Mouse (Mus musculus) olfactory bulb, adult 2 months (tissue): Measurements from ENCODE around the gene Gch1. TPM values are rescaled to one million over a fixed set of nuclear protein-coding genes. Genes with fewer than 3 reads are reported as not detected.

Experiments
- H3K27ac ChIP-seq: fragments of 200-500 bp; 2 replicates; pipeline ENCODE4 v1.5.1; 2012; ENCODE audit warnings: low read depth, low read length; ENCODE audit not compliant: insufficient read depth
- H3K4me1 ChIP-seq: fragments of 200-500 bp; 2 replicates; pipeline ENCODE4 v1.6.1; 2012; ENCODE audit warnings: low read length; ENCODE audit not compliant: control insufficient read depth, insufficient read depth
- H3K4me3 ChIP-seq: fragments of 200-500 bp; 2 replicates; pipeline ENCODE4 v1.5.1; 2012; ENCODE audit warnings: mild to moderate bottlenecking, low read depth, low read length, moderate library complexity; ENCODE audit not compliant: insufficient read depth
- CTCF ChIP-seq: fragments of 200-500 bp; IDR thresholded peaks from 2 replicates; pipeline ENCODE4 v1.5.1; 2012; ENCODE audit warnings: low read depth, mild to moderate bottlenecking, low read length, moderate library complexity; ENCODE audit not compliant: insufficient read depth
- POLR2A ChIP-seq: fragments of 200-500 bp; IDR thresholded peaks from 2 replicates; pipeline ENCODE4 v1.6.1; 2012; ENCODE audit warnings: mild to moderate bottlenecking, low read depth, low read length, moderate library complexity; ENCODE audit not compliant: insufficient read depth
- WGBS: fragments of 180-500 bp; shearing (Covaris S2); methylation state at CpG from one replicate; pipeline ENCODE4 v1.1.7; 2018; 5-methylcytosine and 5-hydroxymethylcytosine counted together
- polyA plus RNA-seq: library from polyadenylated mRNA; stranded (reverse); fragments of >200 nt; gene quantifications from 2 replicates; pipeline ENCODE4 v1.2.4, GENCODE M21; 2012; ENCODE audit warnings: low replicate concordance; ENCODE audit not compliant: missing spikeins, insufficient read depth, insufficient read length

The Gch1 gene
- polyA plus RNA-seq, 1 experiment: not detected

- TF ChIP-seq POLR2A (no peak), CTCF (no peak)
- Histone ChIP-seq H3K27ac (no peak overlapping the region), H3K4me1 (peaks cover 4% of the 10 kb centered on the region), H3K4me3 (no peak overlapping the region)
- 88% methylated on average over 3 of the region's 3 CpGs for WGBS
These were observed 81.8 kb downstream of the Gch1 start for GRCm38 (mm10) chr14:47107461-47107860.

- Histone ChIP-seq H3K27ac (no peak overlapping the region), H3K4me1 (peaks cover 4% of the 10 kb centered on the region), H3K4me3 (no peak overlapping the region)
- TF ChIP-seq CTCF: no peak
- no peak for TF ChIP-seq POLR2A
- WGBS: 97% methylated on average over 3 of the region's 3 CpGs
These were observed 83.5 kb downstream of the Gch1 start for GRCm38 (mm10) chr14:47105755-47106154.

GRCm38 (mm10) chr14:47105174-47105557 lies 84.0 kb downstream of the Gch1 start:
- 93% methylated on average over 3 of the region's 3 CpGs for WGBS
- Histone ChIP-seq H3K4me3 (no peak overlapping the region), H3K4me1 (peaks cover 4% of the 10 kb centered on the region), H3K27ac (no peak overlapping the region)
- TF ChIP-seq POLR2A (no peak), CTCF (no peak)

- peaks cover 4% of the 10 kb centered on the region for H3K4me1 ChIP-seq
- 37% methylated on average over 19 of the region's 19 CpGs for WGBS
- peak overlapping the region; percentile 37 for H3K4me3 ChIP-seq
- no peak overlapping the region for H3K27ac ChIP-seq
- TF ChIP-seq POLR2A (no peak), CTCF (no peak)
These were observed 84.7 kb downstream of the Gch1 start for GRCm38 (mm10) chr14:47104246-47105173.

Other genes with a start within 250 kb of the Gch1 start
- gene Wdhd1, start 87.4 kb upstream of the Gch1 start, polyA plus RNA-seq: not detected in 2 replicates
- gene Socs4, start 87.5 kb upstream of the Gch1 start, polyA plus RNA-seq: not detected in 2 replicates
- not detected in 2 replicates for gene Mapk1ip1l, start 108.9 kb upstream of the Gch1 start, polyA plus RNA-seq
- not detected in 2 replicates for gene Lgals3, start 178.3 kb upstream of the Gch1 start, polyA plus RNA-seq
- gene Dlgap5, start 229.0 kb upstream of the Gch1 start, polyA plus RNA-seq: not detected in 2 replicates